Mouse (Mus musculus): Measurements from ENCODE around the gene Usp49. TPM values are rescaled to one million over a fixed set of nuclear protein-coding genes. Genes with fewer than 3 reads are reported as not detected.

The Usp49 gene
- polyA plus RNA-seq, 2 experiments: 2.9 to 6.6 TPM

GRCm38 (mm10) chr17:47671988-47672310 is 41.5 kb downstream of the Usp49 start:
- Histone ChIP-seq H3K4me3 (ENCODE audit: insufficient read depth in 1 of 2, low read depth in 2 of 2, low read length in 2 of 2) (peak overlapping the region; percentile 1 to 20; a peak in 2 of 4 replicates), H3K27me3 (ENCODE audit: control insufficient read depth, insufficient read depth, low read length) (peaks cover 19% of the 10 kb centered on the region), H3K9ac (replicated peaks) (no peak overlapping the region), H3K36me3 (replicated peaks; ENCODE audit: control insufficient read depth, insufficient read depth, low read depth) (peaks cover 10% of the 10 kb centered on the region), H3K4me2 (ENCODE audit: low read depth) (peak overlapping the region; percentile 59), H3K9me3 (ENCODE audit: control insufficient read depth, low read length) (no peaks in the 10 kb centered on the region), H3K27ac (no peak overlapping the region), H3K4me1 (replicated peaks; ENCODE audit: control insufficient read depth in 2 of 2, insufficient read depth in 2 of 2, low read length in 1 of 2) (no peaks in the 10 kb centered on the region)
- TF ChIP-seq CTCF (IDR thresholded peaks at IDR 0.05; ENCODE audit: low read depth): no peak
- TF ChIP-seq EP300 (IDR thresholded peaks at IDR 0.05; ENCODE audit: low read depth): no peak
- WGBS (ENCODE audit: insufficient replicate concordance): 38% methylated on average over 14 of the region's 14 CpGs
- no peak for DNase-seq (ENCODE audit: low read depth in 3 of 3, low spot score in 3 of 3)
- ATAC-seq (ENCODE audit: insufficient read depth): no peak

GRCm38 (mm10) chr17:47672311-47673111 is 42.0 kb downstream of the Usp49 start:
- ATAC-seq (ENCODE audit: insufficient read depth): peak; percentile 26; the same call in 1 of the 2 replicates
- peaks cover 19% of the 10 kb centered on the region for H3K27me3 ChIP-seq (ENCODE audit: control insufficient read depth, insufficient read depth, low read length)
- peaks cover 9% of the 10 kb centered on the region for H3K36me3 ChIP-seq (replicated peaks; ENCODE audit: control insufficient read depth, insufficient read depth, low read depth)
- H3K4me1 ChIP-seq (replicated peaks; ENCODE audit: control insufficient read depth in 2 of 2, insufficient read depth in 2 of 2, low read length in 1 of 2): no peaks in the 10 kb centered on the region
- H3K4me2 ChIP-seq (ENCODE audit: low read depth): peak overlapping the region; percentile 59
- H3K4me3 ChIP-seq (ENCODE audit: insufficient read depth in 1 of 2, low read depth in 2 of 2, low read length in 2 of 2): peak overlapping the region; percentile 16 to 20; a peak in 3 of 4 replicates
- WGBS (ENCODE audit: insufficient replicate concordance): 8% methylated on average over 68 of the region's 68 CpGs
- no peak overlapping the region for H3K9ac ChIP-seq (replicated peaks)
- no peaks in the 10 kb centered on the region for H3K9me3 ChIP-seq (ENCODE audit: control insufficient read depth, low read length)
- no peak overlapping the region for H3K27ac ChIP-seq
- TF ChIP-seq CTCF (IDR thresholded peaks at IDR 0.05; ENCODE audit: low read depth): no peak
- TF ChIP-seq EP300 (IDR thresholded peaks at IDR 0.05; ENCODE audit: low read depth): no peak
- no peak for DNase-seq (ENCODE audit: low read depth in 3 of 3, low spot score in 3 of 3)

- Histone ChIP-seq H3K36me3 (replicated peaks; ENCODE audit: control insufficient read depth, insufficient read depth, low read depth) (peaks cover 27% of the 10 kb centered on the region), H3K27me3 (ENCODE audit: control insufficient read depth, insufficient read depth, low read length) (peaks cover 14% of the 10 kb centered on the region), H3K9me3 (ENCODE audit: control insufficient read depth, low read length) (no peaks in the 10 kb centered on the region), H3K4me1 (replicated peaks; ENCODE audit: control insufficient read depth in 2 of 2, insufficient read depth in 2 of 2, low read length in 1 of 2) (no peaks in the 10 kb centered on the region), H3K4me3 (ENCODE audit: insufficient read depth in 1 of 2, low read depth in 2 of 2, low read length in 2 of 2) (no peak overlapping the region), H3K9ac (replicated peaks) (no peak overlapping the region), H3K27ac (no peak overlapping the region), H3K4me2 (ENCODE audit: low read depth) (no peak overlapping the region)
- 24% methylated on average over 9 of the region's 9 CpGs for WGBS (ENCODE audit: insufficient replicate concordance)
- TF ChIP-seq EP300 (IDR thresholded peaks at IDR 0.05; ENCODE audit: low read depth) (no peak), CTCF (IDR thresholded peaks at IDR 0.05; ENCODE audit: low read depth) (peak; percentile 84)
- ATAC-seq (ENCODE audit: insufficient read depth) (no peak), DNase-seq (ENCODE audit: low read depth in 3 of 3, low spot score in 3 of 3) (no peak)
These were observed 46.1 kb downstream of the Usp49 start for GRCm38 (mm10) chr17:47676581-47676980.

- no peak overlapping the region for H3K27ac ChIP-seq
- DNase-seq (ENCODE audit: low read depth in 3 of 3, low spot score in 3 of 3): no peak
- ATAC-seq (ENCODE audit: insufficient read depth): no peak
- peaks cover 29% of the 10 kb centered on the region for H3K36me3 ChIP-seq (replicated peaks; ENCODE audit: control insufficient read depth, insufficient read depth, low read depth)
- H3K9ac ChIP-seq (replicated peaks): no peak overlapping the region
- TF ChIP-seq CTCF (IDR thresholded peaks at IDR 0.05; ENCODE audit: low read depth) (no peak), EP300 (IDR thresholded peaks at IDR 0.05; ENCODE audit: low read depth) (no peak)
- no peaks in the 10 kb centered on the region for H3K27me3 ChIP-seq (ENCODE audit: control insufficient read depth, insufficient read depth, low read length)
- 79% methylated on average over 5 of the region's 5 CpGs for WGBS (ENCODE audit: insufficient replicate concordance)
- no peaks in the 10 kb centered on the region for H3K9me3 ChIP-seq (ENCODE audit: control insufficient read depth, low read length)
- H3K4me1 ChIP-seq (replicated peaks; ENCODE audit: control insufficient read depth in 2 of 2, insufficient read depth in 2 of 2, low read length in 1 of 2): no peaks in the 10 kb centered on the region
- no peak overlapping the region for H3K4me3 ChIP-seq (ENCODE audit: insufficient read depth in 1 of 2, low read depth in 2 of 2, low read length in 2 of 2)
- no peak overlapping the region for H3K4me2 ChIP-seq (ENCODE audit: low read depth)
These were observed 47.7 kb downstream of the Usp49 start for GRCm38 (mm10) chr17:47678238-47678637.

- 74% methylated on average over 5 of the region's 5 CpGs for WGBS (ENCODE audit: insufficient replicate concordance)
- no peak for ATAC-seq (ENCODE audit: insufficient read depth)
These were observed 48.2 kb downstream of the Usp49 start for GRCm38 (mm10) chr17:47678702-47679101.

More at GRCm38 (mm10) chr17:47678702-47679101, 48.2 kb downstream of the Usp49 start:
- TF ChIP-seq CTCF (IDR thresholded peaks at IDR 0.05; ENCODE audit: low read depth) (no peak), EP300 (IDR thresholded peaks at IDR 0.05; ENCODE audit: low read depth) (no peak)
- Histone ChIP-seq H3K4me3 (ENCODE audit: insufficient read depth in 1 of 2, low read depth in 2 of 2, low read length in 2 of 2) (no peak overlapping the region), H3K9ac (replicated peaks) (no peak overlapping the region), H3K27ac (no peak overlapping the region), H3K4me1 (replicated peaks; ENCODE audit: control insufficient read depth in 2 of 2, insufficient read depth in 2 of 2, low read length in 1 of 2) (no peaks in the 10 kb centered on the region), H3K4me2 (ENCODE audit: low read depth) (no peak overlapping the region), H3K9me3 (ENCODE audit: control insufficient read depth, low read length) (no peaks in the 10 kb centered on the region), H3K27me3 (ENCODE audit: control insufficient read depth, insufficient read depth, low read length) (no peaks in the 10 kb centered on the region), H3K36me3 (replicated peaks; ENCODE audit: control insufficient read depth, insufficient read depth, low read depth) (peaks cover 32% of the 10 kb centered on the region)
- DNase-seq (ENCODE audit: low read depth in 3 of 3, low spot score in 3 of 3): no peak
